ENCODE assay signal across 26 mouse cellular contexts in genomic region chr6:128994336-128994735, GRCm38 (mm10). TPM values are rescaled to one million over a fixed set of nuclear protein-coding genes. Genes with fewer than 3 reads are reported as not detected.
DNase-seq lines count a peak whose midpoint lies in the region; ATAC-seq and TF ChIP-seq lines count a peak whose summit lies in the region.
"Had no signal": no experiment of that assay in that cellular context is flagged by ENCODE, and none has a peak within 500 bp of the region (broad histone marks: within the 10 kb centered on the region; RNA-seq: fewer than 3 reads in every experiment).

No protein-coding gene starts in this region.

- H3K9ac ChIP-seq in forebrain, embryonic 14.5 days (ENCODE audit: low read length), result no peak overlapping the region
- H3K9ac ChIP-seq in forebrain, embryonic 11.5 days (ENCODE audit: low read length), result no peak overlapping the region
- no peak overlapping the region for H3K9ac ChIP-seq in lung, postnatal 0 days (replicated peaks; ENCODE audit: low read depth)
- no peak overlapping the region for H3K9ac ChIP-seq in intestine, embryonic 16.5 days (ENCODE audit: low read depth, low read length)
- no peak overlapping the region for H3K9ac ChIP-seq in liver, embryonic 12.5 days
- H3K9ac ChIP-seq: forebrain, embryonic 12.5 days; hindbrain, embryonic 15.5 days; limb, embryonic 13.5 days; liver, embryonic 15.5 days; neural tube, embryonic 12.5 days; stomach, embryonic 15.5 days had no signal

- H3K4me3 ChIP-seq in forebrain, embryonic 14.5 days (ENCODE audit: low read depth, low read length), result no peak overlapping the region
- H3K4me3 ChIP-seq in forebrain, embryonic 11.5 days (ENCODE audit: low read depth, low read length), result no peak overlapping the region
- no peak overlapping the region for H3K4me3 ChIP-seq in lung, postnatal 0 days (ENCODE audit: low read depth, low read length)
- no peak overlapping the region for H3K4me3 ChIP-seq in intestine, embryonic 16.5 days (ENCODE audit: low read length)
- H3K4me3 ChIP-seq in liver, embryonic 12.5 days, result no peak overlapping the region
- H3K4me3 ChIP-seq: forebrain, embryonic 12.5 days; heart, adult 2 months; hindbrain, embryonic 15.5 days; limb, embryonic 13.5 days; liver, embryonic 15.5 days; neural tube, embryonic 12.5 days; stomach, embryonic 15.5 days had no signal

- no peak for TF ChIP-seq EP300 in lung, postnatal 0 days (IDR thresholded peaks at IDR 0.05)

- H3K36me3 ChIP-seq in forebrain, embryonic 14.5 days (ENCODE audit: control insufficient read depth, insufficient read depth, low read length), result no peaks in the 10 kb centered on the region
- no peaks in the 10 kb centered on the region for H3K36me3 ChIP-seq in forebrain, embryonic 11.5 days (ENCODE audit: control insufficient read depth, insufficient read depth, low read length)
- H3K36me3 ChIP-seq in lung, postnatal 0 days (ENCODE audit: insufficient read depth, low read length), result no peaks in the 10 kb centered on the region
- H3K36me3 ChIP-seq in intestine, embryonic 16.5 days (ENCODE audit: control insufficient read depth, insufficient read depth, low read length), result no peaks in the 10 kb centered on the region
- H3K36me3 ChIP-seq in liver, embryonic 12.5 days, result no peaks in the 10 kb centered on the region
- H3K36me3 ChIP-seq: forebrain, embryonic 12.5 days; hindbrain, embryonic 15.5 days; limb, embryonic 13.5 days; liver, embryonic 15.5 days; neural tube, embryonic 12.5 days; stomach, embryonic 15.5 days had no signal

- H3K9me3 ChIP-seq in forebrain, embryonic 14.5 days (replicated peaks; ENCODE audit: control insufficient read depth, low read length), result no peaks in the 10 kb centered on the region
- no peaks in the 10 kb centered on the region for H3K9me3 ChIP-seq in forebrain, embryonic 11.5 days (ENCODE audit: control insufficient read depth, low read length)
- H3K9me3 ChIP-seq in lung, postnatal 0 days (ENCODE audit: low read length), result no peaks in the 10 kb centered on the region
- H3K9me3 ChIP-seq in intestine, embryonic 16.5 days (ENCODE audit: control insufficient read depth, low read length), result no peaks in the 10 kb centered on the region
- no peaks in the 10 kb centered on the region for H3K9me3 ChIP-seq in liver, embryonic 12.5 days (replicated peaks)
- H3K9me3 ChIP-seq: forebrain, embryonic 12.5 days; hindbrain, embryonic 15.5 days; limb, embryonic 13.5 days; liver, embryonic 15.5 days; neural tube, embryonic 12.5 days; stomach, embryonic 15.5 days had no signal

- no peak overlapping the region for H3K4me2 ChIP-seq in forebrain, embryonic 14.5 days (ENCODE audit: low read length)
- no peak overlapping the region for H3K4me2 ChIP-seq in forebrain, embryonic 11.5 days (ENCODE audit: low read depth, low read length, severe bottlenecking)
- H3K4me2 ChIP-seq in lung, postnatal 0 days (replicated peaks; ENCODE audit: low read depth, low read length), result no peak overlapping the region
- H3K4me2 ChIP-seq in intestine, embryonic 16.5 days (ENCODE audit: low read depth, low read length), result no peak overlapping the region
- H3K4me2 ChIP-seq in liver, embryonic 12.5 days, result no peak overlapping the region
- H3K4me2 ChIP-seq: forebrain, embryonic 12.5 days; hindbrain, embryonic 15.5 days; limb, embryonic 13.5 days; liver, embryonic 15.5 days; neural tube, embryonic 12.5 days; stomach, embryonic 15.5 days had no signal

- H3K27ac ChIP-seq in forebrain, embryonic 14.5 days (ENCODE audit: low read depth, low read length), result no peak overlapping the region
- H3K27ac ChIP-seq in forebrain, embryonic 11.5 days (ENCODE audit: low read depth, low read length), result no peak overlapping the region
- H3K27ac ChIP-seq in lung, postnatal 0 days (ENCODE audit: low read length), result no peak overlapping the region
- 0 out of 2 replicates have a peak overlapping the region, but pooled peaks have one; percentile 11 for H3K27ac ChIP-seq in intestine, embryonic 16.5 days (ENCODE audit: low read length)
- H3K27ac ChIP-seq in liver, embryonic 12.5 days, result no peak overlapping the region
- H3K27ac ChIP-seq: forebrain, embryonic 12.5 days; heart, adult 2 months; hindbrain, embryonic 15.5 days; limb, embryonic 13.5 days; liver, embryonic 15.5 days; neural tube, embryonic 12.5 days; stomach, embryonic 15.5 days had no signal

- DNase-seq in forebrain, embryonic 14.5 days (ENCODE audit: low spot score), result peak; percentile 20
- DNase-seq in forebrain, embryonic 11.5 days (ENCODE audit: low spot score), result no peak
- peak; percentile 21 for DNase-seq in lung, postnatal 0 days (ENCODE audit: low spot score)
- no peak for DNase-seq in lung, postnatal 14 days
- DNase-seq in Muller cell, postnatal 12 days (ENCODE audit: inconsistent ontology term), result peak; percentile 67
- no peak for DNase-seq in spleen, postnatal 36 days (ENCODE audit: low spot score in 2 of 2)
- DNase-seq: adrenal gland, postnatal 25 days; cerebellum, adult 11-12 months; cerebellum, postnatal 25 days; embryo, embryonic 11 days; gastrocnemius, postnatal 10 days; heart, adult 2 months; heart, postnatal 4 days; kidney, adult 18-20 months; layer of hippocampus, postnatal 36 days; lung, postnatal 10 days; thymus, adult 18-20 months; thymus, postnatal 4 days had no signal

- WGBS in forebrain, embryonic 14.5 days, result 9% methylated on average over 4 of the region's 4 CpGs
- WGBS in forebrain, embryonic 11.5 days, result 36% methylated on average over 4 of the region's 4 CpGs
- 57% methylated on average over 4 of the region's 4 CpGs for WGBS in lung, postnatal 0 days
- WGBS in intestine, embryonic 16.5 days, result 70% methylated on average over 4 of the region's 4 CpGs
- WGBS in liver, embryonic 12.5 days (ENCODE audit: insufficient replicate concordance), result 74% methylated on average over 4 of the region's 4 CpGs

- ATAC-seq in forebrain, embryonic 14.5 days, result no peak
- no peak for ATAC-seq in forebrain, embryonic 11.5 days (replicated peaks; ENCODE audit: low FRiP score)
- peak; percentile 23 for ATAC-seq in lung, postnatal 0 days
- ATAC-seq in intestine, embryonic 16.5 days, result no peak
- no peak for ATAC-seq in liver, embryonic 12.5 days

- no peak for TF ChIP-seq CTCF in lung, postnatal 0 days (IDR thresholded peaks at IDR 0.05)

- peaks cover 5% of the 10 kb centered on the region; the same call in 1 of the 2 replicates for H3K27me3 ChIP-seq in forebrain, embryonic 14.5 days (replicated peaks; ENCODE audit: control insufficient read depth, insufficient read depth, low read length)
- H3K27me3 ChIP-seq in forebrain, embryonic 11.5 days (ENCODE audit: control insufficient read depth, insufficient read depth, low read length), result peaks cover 3% of the 10 kb centered on the region; the same call in 1 of the 2 replicates
- no peaks in the 10 kb centered on the region for H3K27me3 ChIP-seq in lung, postnatal 0 days (replicated peaks; ENCODE audit: insufficient read depth, low read length)
- H3K27me3 ChIP-seq in intestine, embryonic 16.5 days (replicated peaks; ENCODE audit: control insufficient read depth, insufficient read depth, low read length), result no peaks in the 10 kb centered on the region
- H3K27me3 ChIP-seq in liver, embryonic 12.5 days (replicated peaks), result no peaks in the 10 kb centered on the region
- H3K27me3 ChIP-seq: hindbrain, embryonic 15.5 days; limb, embryonic 13.5 days; liver, embryonic 15.5 days; stomach, embryonic 15.5 days had no signal

- H3K4me1 ChIP-seq in forebrain, embryonic 14.5 days (ENCODE audit: control insufficient read depth, insufficient read depth, low read length), result 0 out of 2 replicates have a peak, but pooled peaks cover 5% of the 10 kb centered on the region
- H3K4me1 ChIP-seq in forebrain, embryonic 11.5 days (replicated peaks; ENCODE audit: control insufficient read depth, insufficient read depth, low read length), result no peaks in the 10 kb centered on the region; the same call in 1 of the 2 replicates
- H3K4me1 ChIP-seq in lung, postnatal 0 days (ENCODE audit: insufficient read depth, low read depth, low read length), result no peaks in the 10 kb centered on the region
- peaks cover 7% of the 10 kb centered on the region; the same call in 1 of the 2 replicates for H3K4me1 ChIP-seq in intestine, embryonic 16.5 days (ENCODE audit: control insufficient read depth, insufficient read depth, low read length)
- peaks cover 20% of the 10 kb centered on the region for H3K4me1 ChIP-seq in liver, embryonic 12.5 days
- H3K4me1 ChIP-seq: neural tube, embryonic 12.5 days had no signal

RNA-seq across cellular contexts. Expression of gene Klrb1f, which starts 51.4 kb away (rescaled TPM):
- polyA plus RNA-seq in forebrain, embryonic 14.5 days (2014; fragmentation: Nextera tagmentation; extraction: Ambion mirVana), result 0.15 and 0.26 TPM in 2 replicates
- polyA plus RNA-seq in forebrain, embryonic 11.5 days (2014; fragmentation: Nextera tagmentation; extraction: Ambion mirVana), result 0.23 TPM in 1 of 2 replicates, not detected in the other
- polyA plus RNA-seq in lung, postnatal 0 days (2015; fragmentation: Nextera tagmentation; extraction: Ambion mirVana), result 0.35 and 0.37 TPM in 2 replicates
- polyA plus RNA-seq in intestine, embryonic 16.5 days (2015; fragmentation: Nextera tagmentation; extraction: Ambion mirVana), result 0.46 and 0.75 TPM in 2 replicates
- 0.38 and 0.50 TPM in 2 replicates for polyA plus RNA-seq in liver, embryonic 12.5 days (2016; fragmentation: Nextera tagmentation; extraction: Ambion mirVana)
- polyA plus RNA-seq: forebrain, embryonic 12.5 days; limb, embryonic 13.5 days had no signal

Comparison
In these comparisons a context has a peak if more than half of its experiments do, and no peak if none do; other contexts are left out.
1. DNase-seq: peak in forebrain, embryonic 14.5 days (single experiment), lung, postnatal 0 days (single experiment) and Muller cell, postnatal 12 days (single experiment); none in forebrain, embryonic 11.5 days (single experiment), lung, postnatal 14 days (single experiment) and spleen, postnatal 36 days (0 of 2).